Mouse (Mus musculus): ENCODE data around the gene Thra.

DNA sequence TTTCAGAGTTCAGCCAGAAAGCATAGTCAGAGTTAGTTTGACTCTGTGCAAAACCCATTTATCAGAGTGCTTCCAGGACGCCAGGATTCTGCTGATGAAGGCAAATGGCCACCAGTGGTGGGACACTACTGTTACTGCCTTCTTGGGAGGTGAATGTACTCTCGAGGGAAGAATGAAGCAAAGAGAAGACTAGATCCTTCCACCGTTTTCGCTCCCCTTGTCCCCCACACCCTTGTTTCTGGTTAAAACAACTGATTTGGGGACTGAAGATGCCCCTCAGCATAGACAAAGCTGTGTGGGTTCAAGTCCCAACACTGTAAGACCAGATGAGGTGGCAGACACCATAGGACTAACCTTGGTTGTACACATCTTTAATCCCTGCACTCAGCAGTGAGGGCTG lies 43.7 kb downstream of the Thra start:
- no peak for TF ChIP-seq CTCF (IDR thresholded peaks at IDR 0.05; ENCODE audit: low read depth, low read length)
- TF ChIP-seq POLR2A (IDR thresholded peaks at IDR 0.05; ENCODE audit: extremely low read depth, insufficient read depth, low read length) = no peak
